Mouse (Mus musculus) hindbrain, embryonic 13.5 days (tissue): ENCODE measurements around the gene Dtx3. TPM values are rescaled to one million over a fixed set of nuclear protein-coding genes. Genes with fewer than 3 reads are reported as not detected.

Source experiments
- polyA plus RNA-seq: library from polyadenylated mRNA; unstranded; fragments of >200 nt; fragmentation: Nextera tagmentation; extraction: Ambion mirVana; gene quantifications from 2 replicates; pipeline ENCODE4 v1.2.1, GENCODE M21; 2015

Gene Dtx3
- polyA plus RNA-seq, 1 experiment from 2014 or later, result 221 TPM

Other genes starting within 250 kb of the Dtx3 start
- 18.9 and 19.8 TPM in 2 replicates for gene Ctdsp2, start 217.0 kb downstream of the Dtx3 start, polyA plus RNA-seq
- gene Avil, start 195.0 kb downstream of the Dtx3 start, polyA plus RNA-seq, result 5.5 and 5.9 TPM in 2 replicates
- 63.4 and 65.5 TPM in 2 replicates for gene Tsfm, start 164.9 kb downstream of the Dtx3 start, polyA plus RNA-seq
- 21.6 and 22.8 TPM in 2 replicates for gene Mettl1, start 154.3 kb downstream of the Dtx3 start, polyA plus RNA-seq
- gene Eef1akmt3, start 154.2 kb downstream of the Dtx3 start, polyA plus RNA-seq, result 0.12 and 0.28 TPM in 2 replicates
- 0.23 and 0.27 TPM in 2 replicates for gene Cyp27b1, start 147.5 kb downstream of the Dtx3 start, polyA plus RNA-seq
- 5.8 and 5.9 TPM in 2 replicates for gene March9, start 135.5 kb downstream of the Dtx3 start, polyA plus RNA-seq
- 1,183 and 1,237 TPM in 2 replicates for gene Cdk4, start 132.2 kb downstream of the Dtx3 start, polyA plus RNA-seq
- 122 and 129 TPM in 2 replicates for gene Tspan31, start 125.5 kb downstream of the Dtx3 start, polyA plus RNA-seq
- 3.0 and 3.1 TPM in 2 replicates for gene Agap2, start 120.4 kb downstream of the Dtx3 start, polyA plus RNA-seq
- gene Os9, start 74.6 kb downstream of the Dtx3 start, polyA plus RNA-seq, result 144 and 146 TPM in 2 replicates
- 40.6 and 42.3 TPM in 2 replicates for gene B4galnt1, start 30.5 kb downstream of the Dtx3 start, polyA plus RNA-seq
- gene Slc26a10, start 15.1 kb downstream of the Dtx3 start, polyA plus RNA-seq, result 1.0 and 1.1 TPM in 2 replicates
- gene Arhgef25, start 5.6 kb downstream of the Dtx3 start, polyA plus RNA-seq, result 28.4 and 30.7 TPM in 2 replicates
- gene Pip4k2c, start 15.9 kb upstream of the Dtx3 start, polyA plus RNA-seq, result 20.0 and 22.1 TPM in 2 replicates
- gene Kif5a, start 67.6 kb upstream of the Dtx3 start, polyA plus RNA-seq, result 86.3 and 88.5 TPM in 2 replicates
- gene Dctn2, start 70.6 kb upstream of the Dtx3 start, polyA plus RNA-seq, result 308 and 330 TPM in 2 replicates
- 12.1 and 16.5 TPM in 2 replicates for gene Mbd6, start 93.3 kb upstream of the Dtx3 start, polyA plus RNA-seq
- gene Mars, start 116.1 kb upstream of the Dtx3 start, polyA plus RNA-seq, result 116 and 119 TPM in 2 replicates
- 1.0 and 1.1 TPM in 2 replicates for gene Arhgap9, start 126.2 kb upstream of the Dtx3 start, polyA plus RNA-seq
- 1.6 and 1.8 TPM in 2 replicates for gene Gli1, start 146.2 kb upstream of the Dtx3 start, polyA plus RNA-seq
- gene Inhbe, start 158.7 kb upstream of the Dtx3 start, polyA plus RNA-seq, result not detected in 2 replicates
- gene Inhbc, start 174.7 kb upstream of the Dtx3 start, polyA plus RNA-seq, result 0.09 TPM in 1 of 2 replicates, not detected in the other
- 36.4 and 39.9 TPM in 2 replicates for gene R3hdm2, start 184.6 kb upstream of the Dtx3 start, polyA plus RNA-seq